Mouse (Mus musculus) hindbrain, embryonic 10.5 days (tissue): ENCODE measurements at regions not wholly inside any gene's neighbourhood (a gene's known extent, or its start where the extent isn't known, plus 50 kb on each side); places are given as distances from the start of the nearest gene placed in this dataset.
"Not testable (repeated sequence)": the region's sequence is repeated elsewhere in the genome, so short reads cannot be mapped to it uniquely, and the experiment has no call there.

Experiments used
- DNase-seq: peaks from one replicate; pipeline ENCODE4 v3.0.0-alpha.2; 2017; ENCODE audit warnings: low spot score
- H3K27ac ChIP-seq: fragments of 300-500 bp; sonication (generic); 2 replicates; pipeline ENCODE4 v1.5.1; 2016; ENCODE audit warnings: mild to moderate bottlenecking, moderate library complexity
- H3K27me3 ChIP-seq: fragments of 300-500 bp; sonication (generic); 2 replicates; pipeline ENCODE4 v1.6.1; 2016; ENCODE audit warnings: mild to moderate bottlenecking; ENCODE audit not compliant: poor library complexity, insufficient read depth, severe bottlenecking
- H3K36me3 ChIP-seq: fragments of 300-500 bp; sonication (generic); 2 replicates; pipeline ENCODE4 v1.6.1; 2016; ENCODE audit warnings: mild to moderate bottlenecking, moderate library complexity
- H3K4me1 ChIP-seq: fragments of 300-500 bp; sonication (generic); replicated peaks from 2 replicates; pipeline ENCODE4 v1.6.1; 2016; ENCODE audit warnings: mild to moderate bottlenecking
- H3K4me3 ChIP-seq: fragments of 300-500 bp; sonication (generic); 2 replicates; pipeline ENCODE4 v1.5.1; 2016; ENCODE audit warnings: mild to moderate bottlenecking, moderate library complexity
- H3K9me3 ChIP-seq: fragments of 300-500 bp; sonication (generic); 2 replicates; pipeline ENCODE4 v1.6.1; 2016; ENCODE audit warnings: mild to moderate bottlenecking, moderate library complexity
- WGBS: fragments of 180-500 bp; shearing (Covaris S2); methylation state at CpG from one replicate; pipeline ENCODE4 v1.1.7; 2016; 5-methylcytosine and 5-hydroxymethylcytosine counted together

GRCm38 (mm10) chr6:6303767-6304166, 86.8 kb upstream of the Slc25a13 start:
- Histone ChIP-seq H3K27ac (peak overlapping the region; percentile 29; the same call in 1 of the 2 replicates), H3K9me3 (no peaks in the 10 kb centered on the region), H3K27me3 (peaks cover 4% of the 10 kb centered on the region; the same call in 1 of the 2 replicates), H3K36me3 (no peaks in the 10 kb centered on the region), H3K4me1 (peaks cover 10% of the 10 kb centered on the region; the same call in 1 of the 2 replicates), H3K4me3 (no peak overlapping the region)
- peak; percentile 25 for DNase-seq
- 11% methylated on average over 5 of the region's 5 CpGs for WGBS

- Histone ChIP-seq H3K4me1 (peaks cover 10% of the 10 kb centered on the region; the same call in 1 of the 2 replicates), H3K27ac (no peak overlapping the region), H3K36me3 (no peaks in the 10 kb centered on the region), H3K27me3 (no peaks in the 10 kb centered on the region), H3K4me3 (no peak overlapping the region), H3K9me3 (0 out of 2 replicates have a peak, but pooled peaks cover 1% of the 10 kb centered on the region)
- no peak for DNase-seq
- 88% methylated on average over 6 of the region's 6 CpGs for WGBS
Observed at GRCm38 (mm10) chr6:6301001-6301510, 84.1 kb upstream of the Slc25a13 start.

GRCm38 (mm10) chr6:6298867-6299852, 82.2 kb upstream of the Slc25a13 start:
- no peak for DNase-seq
- H3K27me3 ChIP-seq, result no peaks in the 10 kb centered on the region
- 75% methylated on average over 14 of the region's 14 CpGs for WGBS
- no peaks in the 10 kb centered on the region for H3K36me3 ChIP-seq
- no peak overlapping the region for H3K4me3 ChIP-seq
- 0 out of 2 replicates have a peak, but pooled peaks cover 3% of the 10 kb centered on the region for H3K9me3 ChIP-seq
- no peak overlapping the region for H3K27ac ChIP-seq
- peaks cover 8% of the 10 kb centered on the region; the same call in 1 of the 2 replicates for H3K4me1 ChIP-seq

- not testable (repeated sequence) for H3K27me3 ChIP-seq, H3K36me3 ChIP-seq, H3K4me3 ChIP-seq, H3K27ac ChIP-seq, H3K4me1 ChIP-seq, DNase-seq, H3K9me3 ChIP-seq
- 74% methylated on average over 2 of the region's 2 CpGs for WGBS
Observed at GRCm38 (mm10) chr6:6295551-6295950, 78.6 kb upstream of the Slc25a13 start.

GRCm38 (mm10) chr6:6291781-6292180, 74.8 kb upstream of the Slc25a13 start:
- H3K36me3 ChIP-seq, result no peaks in the 10 kb centered on the region
- 0 out of 2 replicates have a peak, but pooled peaks cover 3% of the 10 kb centered on the region for H3K4me1 ChIP-seq
- 0 out of 2 replicates have a peak, but pooled peaks cover 4% of the 10 kb centered on the region for H3K27me3 ChIP-seq
- DNase-seq, result no peak
- no peak overlapping the region for H3K4me3 ChIP-seq
- no peak overlapping the region for H3K27ac ChIP-seq
- H3K9me3 ChIP-seq, result 0 out of 2 replicates have a peak, but pooled peaks cover 3% of the 10 kb centered on the region
- 65% methylated on average over 3 of the region's 3 CpGs for WGBS

- no peak overlapping the region for H3K4me3 ChIP-seq
- 0 out of 2 replicates have a peak, but pooled peaks cover 3% of the 10 kb centered on the region for H3K4me1 ChIP-seq
- no peak overlapping the region for H3K27ac ChIP-seq
- no peaks in the 10 kb centered on the region for H3K36me3 ChIP-seq
- H3K9me3 ChIP-seq, result no peaks in the 10 kb centered on the region
- 83% methylated on average over 7 of the region's 7 CpGs for WGBS
- H3K27me3 ChIP-seq, result 0 out of 2 replicates have a peak, but pooled peaks cover 4% of the 10 kb centered on the region
- DNase-seq, result no peak
Observed at GRCm38 (mm10) chr6:6290427-6290826, 73.5 kb upstream of the Slc25a13 start.

- peak; percentile 69 for DNase-seq
- H3K36me3 ChIP-seq, result no peaks in the 10 kb centered on the region
- no peak overlapping the region for H3K4me3 ChIP-seq
- H3K27ac ChIP-seq, result no peak overlapping the region
- no peaks in the 10 kb centered on the region for H3K9me3 ChIP-seq
- 29% methylated on average over 6 of the region's 6 CpGs for WGBS
- 0 out of 2 replicates have a peak, but pooled peaks cover 4% of the 10 kb centered on the region for H3K27me3 ChIP-seq
- 0 out of 2 replicates have a peak, but pooled peaks cover 3% of the 10 kb centered on the region for H3K4me1 ChIP-seq
Observed at GRCm38 (mm10) chr6:6289806-6290205, 72.8 kb upstream of the Slc25a13 start.

GRCm38 (mm10) chr6:6280812-6281568, 64.0 kb upstream of the Slc25a13 start:
- no peak overlapping the region for H3K4me3 ChIP-seq
- no peaks in the 10 kb centered on the region for H3K27me3 ChIP-seq
- H3K9me3 ChIP-seq, result no peaks in the 10 kb centered on the region; the same call in 1 of the 2 replicates
- no peak for DNase-seq
- H3K4me1 ChIP-seq, result no peaks in the 10 kb centered on the region
- H3K36me3 ChIP-seq, result no peaks in the 10 kb centered on the region
- 82% methylated on average over 17 of the region's 17 CpGs for WGBS
- H3K27ac ChIP-seq, result no peak overlapping the region

- 78% methylated on average over 6 of the region's 6 CpGs for WGBS
- no peaks in the 10 kb centered on the region for H3K4me1 ChIP-seq
Observed at GRCm38 (mm10) chr6:6279646-6280045, 62.7 kb upstream of the Slc25a13 start.

GRCm38 (mm10) chr6:6270545-6270944, 53.6 kb upstream of the Slc25a13 start:
- no peaks in the 10 kb centered on the region for H3K4me1 ChIP-seq
- H3K4me3 ChIP-seq, result no peak overlapping the region
- no peaks in the 10 kb centered on the region for H3K36me3 ChIP-seq
- no peak overlapping the region for H3K27ac ChIP-seq
- no peaks in the 10 kb centered on the region for H3K9me3 ChIP-seq
- WGBS, result 62% methylated on average over 2 of the region's 2 CpGs
- no peaks in the 10 kb centered on the region for H3K27me3 ChIP-seq
- DNase-seq, result no peak

More at GRCm38 (mm10) chr6:6279646-6280045, 62.7 kb upstream of the Slc25a13 start:
- no peaks in the 10 kb centered on the region; the same call in 1 of the 2 replicates for H3K9me3 ChIP-seq
- no peak overlapping the region for H3K27ac ChIP-seq
- H3K36me3 ChIP-seq, result no peaks in the 10 kb centered on the region
- no peak for DNase-seq
- H3K27me3 ChIP-seq, result no peaks in the 10 kb centered on the region
- H3K4me3 ChIP-seq, result no peak overlapping the region
